Mouse (Mus musculus) ES-E14 (cell line): ENCODE data around the gene Mrtfa. TPM values are rescaled to one million over a fixed set of nuclear protein-coding genes. Genes with fewer than 3 reads are reported as not detected.

Source experiments
- DNase-seq: peaks from one replicate; pipeline ENCODE4 v3.0.0-alpha.2; 2013; ENCODE audit warnings: low read depth, low spot score
- H3K27ac ChIP-seq: 2 replicates; pipeline ENCODE4 v1.5.1; 2012; ENCODE audit warnings: low read depth, mild to moderate bottlenecking, low read length, moderate library complexity, mixed read lengths; ENCODE audit not compliant: poor library complexity, insufficient read depth, severe bottlenecking
- H3K36me3 ChIP-seq: 2 replicates; pipeline ENCODE4 v1.6.1; 2012; ENCODE audit warnings: mild to moderate bottlenecking, low read length, moderate library complexity, mixed read lengths; ENCODE audit not compliant: control insufficient read depth, poor library complexity, insufficient read depth, severe bottlenecking
- H3K4me1 ChIP-seq, 2 experiments: fragments of 150-350 bp in 1 of 2; sonication (generic) in 1 of 2; 2 replicates each; pipeline ENCODE4 v1.6.1; 2012; ENCODE audit warnings: low read length in 2 of 2, mild to moderate bottlenecking in 1 of 2, mixed read lengths in 1 of 2; ENCODE audit not compliant: control insufficient read depth in 2 of 2, insufficient read depth in 2 of 2, poor library complexity in 1 of 2
- H3K4me3 ChIP-seq, 2 experiments: fragments of 150-350 bp in 1 of 2; sonication (generic) in 1 of 2; 2 replicates each; pipeline ENCODE4 v1.5.1; 2012; ENCODE audit warnings: low read length in 2 of 2, low read depth in 1 of 2, mild to moderate bottlenecking in 1 of 2, mixed read lengths in 1 of 2; ENCODE audit not compliant: insufficient read depth in 1 of 2, poor library complexity in 1 of 2, severe bottlenecking in 1 of 2
- H3K9ac ChIP-seq: 2 replicates; pipeline ENCODE4 v1.6.1; 2012; ENCODE audit warnings: low read depth, mild to moderate bottlenecking, low read length, mixed read lengths; ENCODE audit not compliant: poor library complexity, insufficient read depth, severe bottlenecking
- H3K9me3 ChIP-seq: fragments of 150-350 bp; sonication (generic); 2 replicates; pipeline ENCODE4 v1.6.1; 2012; ENCODE audit warnings: low read depth, mild to moderate bottlenecking, low read length; ENCODE audit not compliant: control insufficient read depth, insufficient read depth
- CHD2 ChIP-seq: IDR thresholded peaks from 2 replicates; pipeline ENCODE4 v1.6.1; 2014; ENCODE audit warnings: mild to moderate bottlenecking, low read depth, low read length, inconsistent platforms
- HCFC1 ChIP-seq: IDR thresholded peaks from 2 replicates; pipeline ENCODE4 v1.6.1; 2012; ENCODE audit warnings: low read length, inconsistent platforms, borderline replicate concordance; ENCODE audit not compliant: insufficient read depth
- MAFK ChIP-seq: IDR thresholded peaks from 2 replicates; pipeline ENCODE4 v1.6.1; 2014; ENCODE audit warnings: mild to moderate bottlenecking, low read depth, low read length, inconsistent platforms; ENCODE audit not compliant: insufficient read depth
- ZC3H11A ChIP-seq: IDR thresholded peaks from 2 replicates; pipeline ENCODE4 v1.6.1; 2012; ENCODE audit warnings: low read depth, mild to moderate bottlenecking, inconsistent platforms, low read length, borderline replicate concordance
- ZNF384 ChIP-seq: IDR thresholded peaks from 2 replicates; pipeline ENCODE4 v1.6.1; 2012; ENCODE audit warnings: low read depth, low read length, inconsistent platforms
- in situ Hi-C, 2 experiments: fragments of 600-800 bp; cut with MboI; formaldehyde crosslinking; loops; one replicate each; pipeline ENCODE4 v1.15.1; 2025; ENCODE audit warnings: low sequenced_read_pairs in 2 of 2, inconsistent platforms in 1 of 2; ENCODE audit not compliant: unreplicated experiment in 2 of 2
- total RNA-seq: library from RNA; depleted of rRNA; stranded (reverse); fragments of 300-350 nt; gene quantifications from 2 replicates; pipeline ENCODE4 v1.2.3, GENCODE M21; 2012

Mrtfa gene
- total RNA-seq, 1 experiment, result 16.7 TPM

DNA sequence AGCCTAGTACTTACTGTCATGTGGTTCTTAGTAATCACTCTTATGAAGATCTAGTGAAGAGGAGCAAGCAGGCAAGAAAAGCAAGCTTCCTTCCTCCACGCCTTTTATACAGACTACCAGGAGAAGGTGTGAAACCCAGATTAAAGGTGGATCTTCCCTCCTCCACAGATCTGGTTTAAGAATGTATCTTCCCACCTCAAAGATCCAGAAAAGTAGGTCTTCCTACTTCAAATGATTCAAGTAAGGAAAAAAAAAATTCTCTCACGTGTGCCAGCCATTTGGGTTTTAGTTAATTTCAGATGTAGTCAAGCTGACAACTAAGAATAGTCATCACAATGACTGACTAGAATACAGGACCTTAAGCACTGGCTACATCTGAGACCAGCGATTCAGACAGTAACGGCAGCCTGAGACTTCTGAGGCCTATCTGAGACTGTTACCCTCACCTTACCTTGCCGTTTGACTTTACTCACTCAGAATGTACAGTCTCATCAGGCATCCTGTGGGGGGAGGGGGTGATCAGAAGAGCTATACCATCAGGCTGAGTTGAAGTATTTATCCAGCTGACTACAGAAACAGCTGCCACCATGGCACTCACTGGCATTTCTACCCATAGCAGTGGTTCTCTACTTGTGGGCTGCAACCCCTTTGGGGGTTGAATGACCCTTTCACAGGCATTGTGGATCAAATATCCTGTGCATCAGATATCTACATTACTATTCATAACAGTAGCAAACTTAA, 121.7 kb downstream of the Mrtfa start:
- Histone ChIP-seq H3K27ac (no peak overlapping the region), H3K4me1 (no peaks in the 10 kb centered on the region), H3K9me3 (no peaks in the 10 kb centered on the region), H3K4me3 (no peak overlapping the region), H3K36me3 (no peaks in the 10 kb centered on the region), H3K9ac (no peak overlapping the region)
- in situ Hi-C loops, result no loop called here
- TF ChIP-seq ZNF384, result no peak
- no peak for TF ChIP-seq HCFC1
- no peak for TF ChIP-seq MAFK
- no peak for TF ChIP-seq ZC3H11A
- no peak for TF ChIP-seq CHD2
- no peak for DNase-seq

DNA sequence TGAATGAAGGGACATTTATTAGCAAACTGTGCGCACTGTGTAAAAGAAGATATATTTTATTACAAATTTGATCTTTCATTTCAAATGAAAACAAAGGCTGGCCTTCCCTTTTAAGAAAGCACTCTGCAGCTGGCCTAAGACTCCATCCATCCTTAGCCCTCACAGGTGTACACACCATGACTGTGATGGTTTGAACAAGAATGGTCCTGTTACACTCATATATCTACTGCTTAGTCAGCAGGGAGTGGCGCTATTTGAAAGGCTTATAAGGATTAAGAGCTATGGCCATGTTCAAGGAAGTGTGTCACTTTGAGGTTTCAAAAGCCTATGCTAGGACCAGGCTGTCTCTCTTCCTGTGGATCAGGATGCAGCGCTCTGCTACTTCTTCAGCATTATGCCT, 122.8 kb downstream of the Mrtfa start:
- Histone ChIP-seq H3K27ac (no peak overlapping the region), H3K4me3 (no peak overlapping the region), H3K9me3 (no peaks in the 10 kb centered on the region), H3K36me3 (no peaks in the 10 kb centered on the region), H3K9ac (no peak overlapping the region), H3K4me1 (no peaks in the 10 kb centered on the region)
- TF ChIP-seq ZNF384 (no peak), MAFK (no peak), HCFC1 (no peak), CHD2 (no peak), ZC3H11A (no peak)
- in situ Hi-C loops, result no loop called here
- DNase-seq, result no peak

DNA sequence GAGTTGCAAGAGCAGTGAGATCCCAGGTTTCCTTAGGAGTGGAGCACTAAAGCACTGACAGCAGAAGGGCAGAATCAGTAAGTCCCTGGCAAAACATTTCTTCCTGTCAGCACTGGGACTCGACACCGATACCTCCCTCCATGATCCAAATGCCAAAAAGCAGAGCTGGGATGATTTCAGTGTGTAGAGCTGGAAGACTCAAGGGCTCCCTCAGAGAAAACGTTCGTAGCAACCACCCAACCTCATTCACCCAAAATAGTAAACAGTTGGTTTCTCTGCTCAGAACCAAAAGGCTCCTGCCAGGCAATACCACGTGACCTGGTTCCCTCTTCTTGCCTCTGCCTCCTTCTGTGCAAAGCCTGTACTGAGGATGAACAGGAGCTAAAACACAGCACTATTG, 123.6 kb downstream of the Mrtfa start:
- H3K27ac ChIP-seq, result no peak overlapping the region
- no peaks in the 10 kb centered on the region for H3K36me3 ChIP-seq
- H3K9ac ChIP-seq, result no peak overlapping the region
- H3K9me3 ChIP-seq, result no peaks in the 10 kb centered on the region
- no peaks in the 10 kb centered on the region; a peak in 1 of 4 replicates for H3K4me1 ChIP-seq
- in situ Hi-C loops, result no loop called here
- TF ChIP-seq HCFC1, result no peak
- no peak for TF ChIP-seq ZNF384
- no peak for TF ChIP-seq CHD2
- TF ChIP-seq ZC3H11A, result no peak
- no peak for TF ChIP-seq MAFK
- H3K4me3 ChIP-seq, result no peak overlapping the region
- DNase-seq, result no peak

DNA sequence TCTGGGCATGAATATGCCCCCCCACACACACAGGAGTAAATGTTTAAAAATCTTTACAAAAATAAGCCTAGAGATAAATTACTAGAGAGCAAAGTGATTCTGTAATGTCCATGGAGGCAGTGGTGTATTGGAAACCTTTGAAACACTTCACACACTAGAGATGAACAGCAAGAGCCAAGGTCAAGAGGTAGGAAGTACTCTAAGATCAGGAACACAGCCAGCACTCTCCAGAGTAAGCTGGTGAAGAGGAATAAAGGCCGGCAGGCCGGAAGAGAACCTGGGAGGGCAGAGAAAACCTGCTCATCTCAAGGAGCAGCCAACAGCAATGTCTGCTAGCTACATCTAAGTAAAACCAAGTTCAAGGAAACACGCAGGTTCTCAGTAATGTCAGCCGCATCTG, 125.9 kb downstream of the Mrtfa start:
- in situ Hi-C loops, result no loop called here
- no peak overlapping the region for H3K27ac ChIP-seq
- DNase-seq, result no peak
- TF ChIP-seq HCFC1 (no peak), MAFK (no peak), ZNF384 (no peak), CHD2 (no peak), ZC3H11A (no peak)
- no peaks in the 10 kb centered on the region for H3K9me3 ChIP-seq
- H3K36me3 ChIP-seq, result no peaks in the 10 kb centered on the region
- H3K4me3 ChIP-seq, result no peak overlapping the region
- no peak overlapping the region for H3K9ac ChIP-seq
- H3K4me1 ChIP-seq, result no peaks in the 10 kb centered on the region; a peak in 1 of 4 replicates

DNA sequence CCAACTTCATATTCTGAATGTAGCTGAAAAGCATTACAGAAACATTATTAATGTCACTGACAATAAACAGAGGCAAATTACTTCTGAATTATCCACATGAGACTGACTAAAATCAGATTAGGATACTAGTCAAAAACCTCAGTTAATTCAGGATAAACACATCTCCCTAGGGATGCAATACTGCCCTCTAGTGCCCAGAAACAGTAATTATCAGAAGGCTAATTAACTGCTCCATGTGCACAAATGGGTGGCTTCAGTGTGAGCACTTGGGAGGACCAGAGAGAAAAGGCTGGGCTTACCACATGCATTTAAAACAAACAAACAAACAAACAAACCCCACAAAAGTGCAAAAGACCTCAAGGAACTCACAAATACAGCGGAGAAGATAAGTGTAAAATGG, 126.4 kb downstream of the Mrtfa start:
- in situ Hi-C loops, result no loop called here
- TF ChIP-seq MAFK, result 0 out of 2 replicates have a peak, but pooled peaks have one; percentile 3
- TF ChIP-seq ZC3H11A, result no peak
- H3K27ac ChIP-seq, result no peak overlapping the region
- H3K36me3 ChIP-seq, result no peaks in the 10 kb centered on the region
- peak; percentile 40 for DNase-seq
- no peak overlapping the region for H3K4me3 ChIP-seq
- no peaks in the 10 kb centered on the region; a peak in 1 of 4 replicates for H3K4me1 ChIP-seq
- H3K9me3 ChIP-seq, result no peaks in the 10 kb centered on the region
- H3K9ac ChIP-seq, result no peak overlapping the region
